Mouse (Mus musculus) forebrain, embryonic 14.5 days (tissue): ENCODE data around the gene Med16. TPM values are rescaled to one million over a fixed set of nuclear protein-coding genes. Genes with fewer than 3 reads are reported as not detected.

ENCODE experiments used
- ATAC-seq: fragments of 200-750 bp; cut with Nextera tagmentation; 2 replicates; pipeline ENCODE4 v1.8.0; 2017; ENCODE audit warnings: mild to moderate bottlenecking, moderate library complexity
- DNase-seq: peaks from one replicate; pipeline ENCODE4 v3.0.0-alpha.2; 2015; ENCODE audit warnings: low spot score
- H3K27ac ChIP-seq: fragments of 300-500 bp; sonication (generic); 2 replicates; pipeline ENCODE4 v1.5.1; 2014; ENCODE audit warnings: low read depth, mild to moderate bottlenecking, control low read depth, low read length, moderate library complexity
- H3K27me3 ChIP-seq: fragments of 300-500 bp; sonication (generic); replicated peaks from 2 replicates; pipeline ENCODE4 v1.6.1; 2014; ENCODE audit warnings: low read length, control low read depth, mixed read lengths; ENCODE audit not compliant: control insufficient read depth, insufficient read depth
- H3K36me3 ChIP-seq: fragments of 300-500 bp; sonication (generic); 2 replicates; pipeline ENCODE4 v1.6.1; 2014; ENCODE audit warnings: low read length, control low read depth; ENCODE audit not compliant: control insufficient read depth, insufficient read depth
- H3K4me1 ChIP-seq: fragments of 300-500 bp; sonication (generic); 2 replicates; pipeline ENCODE4 v1.6.1; 2014; ENCODE audit warnings: antibody characterized with exemption, low read length, control low read depth; ENCODE audit not compliant: control insufficient read depth, insufficient read depth
- H3K4me2 ChIP-seq: fragments of 300-500 bp; sonication (generic); 2 replicates; pipeline ENCODE4 v1.6.1; 2014; ENCODE audit warnings: mild to moderate bottlenecking, control low read depth, low read length
- H3K4me3 ChIP-seq: fragments of 300-500 bp; sonication (generic); 2 replicates; pipeline ENCODE4 v1.5.1; 2014; ENCODE audit warnings: low read depth, low read length, control low read depth
- H3K9ac ChIP-seq: fragments of 300-500 bp; sonication (generic); 2 replicates; pipeline ENCODE4 v1.6.1; 2014; ENCODE audit warnings: mild to moderate bottlenecking, low read length, control low read depth, moderate library complexity
- H3K9me3 ChIP-seq: fragments of 300-500 bp; sonication (generic); replicated peaks from 2 replicates; pipeline ENCODE4 v1.6.1; 2016; ENCODE audit warnings: low read length, control low read depth, mixed read lengths; ENCODE audit not compliant: control insufficient read depth
- WGBS: fragments of 180-500 bp; shearing (Covaris S2); extraction: QIAGEN DNeasy Blood & Tissue Kit; methylation state at CpG from one replicate; pipeline ENCODE4 v1.1.7; 2014; 5-methylcytosine and 5-hydroxymethylcytosine counted together
- polyA plus RNA-seq: library from polyadenylated mRNA; unstranded; fragments of >200 nt; fragmentation: Nextera tagmentation; extraction: Ambion mirVana; gene quantifications from 2 replicates; pipeline ENCODE4 v1.2.1, GENCODE M21; 2014

Med16 gene
- polyA plus RNA-seq, 1 experiment from 2014 or later, result 40.5 TPM

DNA sequence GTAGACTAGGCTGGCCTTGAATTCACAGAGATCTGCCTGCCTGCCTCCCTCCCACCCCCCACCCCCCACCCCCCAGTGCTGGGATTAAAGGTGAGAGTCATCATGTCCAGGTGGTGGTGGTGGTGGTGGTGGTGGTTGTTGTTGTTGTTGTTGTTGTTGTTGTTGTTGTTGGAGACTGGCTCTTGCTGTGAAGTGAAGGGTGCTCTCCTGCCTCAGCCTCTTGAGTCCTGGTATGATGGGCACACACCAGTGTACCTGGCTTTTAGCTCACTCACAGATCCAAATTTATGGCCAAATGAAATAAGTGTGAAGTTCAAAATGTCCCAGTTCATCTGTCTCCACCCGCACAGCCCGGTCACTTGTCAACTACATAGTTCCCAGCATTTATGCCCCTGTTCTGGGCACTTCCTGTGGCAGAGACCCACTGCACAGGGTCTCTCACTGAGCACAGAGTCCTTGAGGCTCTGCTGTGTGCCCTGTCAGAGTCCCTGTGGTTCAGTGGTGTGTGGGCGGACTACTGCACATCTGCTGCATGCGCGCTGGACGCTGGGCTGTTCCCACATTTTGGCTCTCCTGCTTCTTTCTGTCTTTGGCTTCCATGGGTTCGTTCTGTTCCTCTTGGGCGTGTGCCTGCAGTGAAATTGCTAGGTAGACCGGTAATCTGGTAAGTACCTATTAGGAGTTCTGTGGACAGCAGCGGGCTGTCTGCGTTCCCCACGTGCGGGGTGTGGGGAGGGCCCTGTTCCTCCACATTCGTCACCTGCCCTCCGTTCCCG lies 26.3 kb upstream of the Med16 start:
- Histone ChIP-seq H3K27ac (0 out of 2 replicates have a peak overlapping the region, but pooled peaks have one; percentile 35), H3K4me3 (no peak overlapping the region), H3K9ac (no peak overlapping the region), H3K4me1 (peaks cover 4% of the 10 kb centered on the region; the same call in 1 of the 2 replicates), H3K36me3 (peaks cover 20% of the 10 kb centered on the region; the same call in 1 of the 2 replicates), H3K9me3 (no peaks in the 10 kb centered on the region), H3K27me3 (no peaks in the 10 kb centered on the region), H3K4me2 (no peak overlapping the region)
- DNase-seq, result no peak
- ATAC-seq, result no peak
- WGBS, result 90% methylated on average over 16 of the region's 16 CpGs

DNA sequence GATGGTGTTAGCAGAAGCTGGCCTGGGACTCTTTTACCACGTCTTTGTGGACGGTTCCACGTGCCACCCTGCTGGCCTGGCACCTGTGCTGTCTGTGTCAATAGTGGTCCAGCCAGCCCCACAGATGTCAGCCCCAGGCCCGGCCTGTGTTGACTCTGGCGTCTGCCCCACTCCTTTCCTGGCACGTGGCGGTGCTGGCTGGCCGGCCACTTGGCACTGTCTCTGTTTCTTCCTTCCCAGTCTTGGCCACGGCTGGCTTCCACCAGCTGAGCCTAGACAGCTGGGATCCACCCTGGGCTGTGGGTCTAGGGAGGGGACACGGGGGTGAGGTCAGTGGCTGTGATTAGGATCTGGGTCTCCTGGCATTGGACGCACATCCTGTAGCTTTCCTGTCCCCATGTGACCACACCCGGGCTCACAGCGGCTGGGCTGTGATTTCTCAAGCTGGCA lies 25.6 kb upstream of the Med16 start:
- WGBS, result 66% methylated on average over 13 of the region's 13 CpGs
- ATAC-seq (peak; percentile 49), DNase-seq (peak; percentile 44)
- peaks cover 5% of the 10 kb centered on the region; the same call in 1 of the 2 replicates for H3K4me1 ChIP-seq
- peak overlapping the region; percentile 35; the same call in 1 of the 2 replicates for H3K27ac ChIP-seq
- H3K4me2 ChIP-seq, result no peak overlapping the region
- no peak overlapping the region for H3K9ac ChIP-seq
- H3K4me3 ChIP-seq, result no peak overlapping the region
- H3K27me3 ChIP-seq, result no peaks in the 10 kb centered on the region
- H3K9me3 ChIP-seq, result no peaks in the 10 kb centered on the region
- H3K36me3 ChIP-seq, result peaks cover 20% of the 10 kb centered on the region; the same call in 1 of the 2 replicates

DNA sequence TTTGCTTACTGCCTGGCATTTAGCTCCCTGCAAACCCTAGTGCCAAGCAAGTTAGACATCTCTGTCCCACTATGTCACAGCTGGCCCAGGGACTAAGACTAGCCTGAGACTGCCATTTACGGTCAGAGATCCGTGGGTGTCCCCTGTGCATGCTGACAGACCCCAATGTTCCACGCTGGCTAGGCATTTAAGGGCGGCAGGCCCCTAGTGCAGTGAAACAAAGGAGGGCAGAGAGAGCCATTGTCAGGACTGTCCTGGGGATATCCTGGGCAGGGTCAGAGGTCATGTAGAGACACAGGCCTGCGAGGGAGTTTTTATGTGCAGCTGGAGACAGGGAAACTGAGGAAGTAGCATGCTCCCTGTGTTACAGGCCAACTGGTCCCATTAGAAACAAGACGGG lies 25.1 kb upstream of the Med16 start:
- no peaks in the 10 kb centered on the region for H3K27me3 ChIP-seq
- DNase-seq, result no peak
- peaks cover 9% of the 10 kb centered on the region; the same call in 1 of the 2 replicates for H3K4me1 ChIP-seq
- peak overlapping the region; percentile 35; the same call in 1 of the 2 replicates for H3K27ac ChIP-seq
- H3K9ac ChIP-seq, result no peak overlapping the region
- H3K4me3 ChIP-seq, result no peak overlapping the region
- peaks cover 20% of the 10 kb centered on the region; the same call in 1 of the 2 replicates for H3K36me3 ChIP-seq
- no peak for ATAC-seq
- no peaks in the 10 kb centered on the region for H3K9me3 ChIP-seq
- 39% methylated on average over 6 of the region's 6 CpGs for WGBS
- H3K4me2 ChIP-seq, result no peak overlapping the region

DNA sequence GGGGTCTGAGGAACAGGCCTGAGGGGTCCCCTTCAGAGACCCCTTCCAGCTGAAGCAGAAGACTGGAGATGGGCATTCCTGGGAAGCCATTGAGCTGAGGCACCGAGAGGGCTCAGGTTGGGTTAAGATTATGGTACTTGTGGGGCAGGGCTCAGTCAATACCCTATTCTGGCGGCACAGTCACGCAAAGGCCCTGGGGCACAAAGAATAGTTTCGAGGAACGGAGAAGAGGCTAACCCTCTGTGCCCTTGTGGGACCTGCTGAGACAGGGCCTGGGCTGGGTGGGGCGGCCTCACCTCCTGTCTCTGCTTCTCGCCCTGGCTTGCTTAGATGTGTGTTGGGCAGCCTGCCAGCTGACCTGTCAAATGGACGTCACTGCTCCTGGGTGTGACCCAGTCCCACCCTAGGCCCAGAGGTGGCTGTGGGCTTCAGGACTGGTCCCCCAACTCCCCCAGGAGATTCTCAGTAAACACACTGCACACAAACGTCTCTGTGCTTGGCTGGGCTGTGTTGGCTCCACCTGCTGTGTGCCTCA lies 24.5 kb upstream of the Med16 start:
- H3K4me1 ChIP-seq, result peaks cover 10% of the 10 kb centered on the region; the same call in 1 of the 2 replicates
- no peak overlapping the region for H3K4me3 ChIP-seq
- ATAC-seq, result no peak
- no peak for DNase-seq
- no peak overlapping the region for H3K4me2 ChIP-seq
- H3K9ac ChIP-seq, result no peak overlapping the region
- 72% methylated on average over 9 of the region's 9 CpGs for WGBS
- no peaks in the 10 kb centered on the region for H3K9me3 ChIP-seq
- no peak overlapping the region; the same call in 1 of the 2 replicates for H3K27ac ChIP-seq
- no peaks in the 10 kb centered on the region for H3K27me3 ChIP-seq
- peaks cover 20% of the 10 kb centered on the region; the same call in 1 of the 2 replicates for H3K36me3 ChIP-seq

DNA sequence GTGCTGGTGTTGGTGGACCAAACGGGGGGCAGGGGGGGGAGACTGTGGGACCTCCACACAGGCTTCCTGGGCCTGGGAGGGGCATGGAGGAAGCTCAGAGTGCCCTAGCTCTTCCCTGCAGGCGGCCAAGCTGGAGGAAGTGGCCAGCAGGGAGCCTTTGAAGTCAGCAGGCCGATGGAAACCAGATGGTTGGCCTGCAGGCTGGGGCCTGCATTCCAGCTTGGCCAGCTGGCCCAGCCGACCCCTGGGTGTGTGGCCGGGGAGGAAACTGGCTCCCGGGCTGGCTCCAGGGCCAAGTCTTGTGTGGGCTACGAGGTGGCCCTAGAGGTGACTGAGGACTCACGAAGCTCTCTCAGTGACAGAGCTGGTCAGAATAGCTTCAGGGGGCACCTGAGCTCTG lies 24.0 kb upstream of the Med16 start:
- Histone ChIP-seq H3K9ac (no peak overlapping the region), H3K9me3 (no peaks in the 10 kb centered on the region), H3K4me3 (no peak overlapping the region), H3K36me3 (peaks cover 19% of the 10 kb centered on the region; the same call in 1 of the 2 replicates), H3K27ac (no peak overlapping the region; the same call in 1 of the 2 replicates), H3K27me3 (no peaks in the 10 kb centered on the region), H3K4me2 (no peak overlapping the region), H3K4me1 (peaks cover 10% of the 10 kb centered on the region; the same call in 1 of the 2 replicates)
- WGBS, result 32% methylated on average over 8 of the region's 8 CpGs
- DNase-seq, result no peak
- ATAC-seq, result no peak

DNA sequence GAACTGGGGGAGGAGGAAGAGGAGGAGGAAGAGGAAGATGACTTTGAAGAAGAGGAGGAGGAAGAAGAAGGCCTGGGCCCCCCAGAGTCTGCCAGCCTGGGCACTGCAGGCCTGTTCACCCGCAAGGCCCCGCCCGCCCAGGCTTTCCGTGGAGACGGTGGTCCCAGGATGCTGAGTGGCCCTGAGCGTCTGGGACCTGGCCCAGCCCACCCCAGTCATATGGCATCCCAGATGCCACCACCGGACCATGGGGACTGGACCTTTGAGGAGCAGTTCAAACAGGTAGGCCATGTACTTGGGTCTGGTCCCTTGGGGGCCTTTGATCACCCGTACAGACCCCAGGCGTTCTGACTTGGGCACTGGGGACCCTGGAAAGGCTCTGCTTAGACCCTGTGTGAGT lies 23.1 kb upstream of the Med16 start:
- Histone ChIP-seq H3K4me1 (peaks cover 6% of the 10 kb centered on the region; the same call in 1 of the 2 replicates), H3K9me3 (no peaks in the 10 kb centered on the region), H3K27me3 (no peaks in the 10 kb centered on the region), H3K36me3 (peaks cover 18% of the 10 kb centered on the region; the same call in 1 of the 2 replicates), H3K27ac (no peak overlapping the region), H3K4me2 (no peak overlapping the region), H3K4me3 (no peak overlapping the region), H3K9ac (no peak overlapping the region)
- DNase-seq, result no peak
- WGBS, result 90% methylated on average over 9 of the region's 9 CpGs
- ATAC-seq, result no peak

DNA sequence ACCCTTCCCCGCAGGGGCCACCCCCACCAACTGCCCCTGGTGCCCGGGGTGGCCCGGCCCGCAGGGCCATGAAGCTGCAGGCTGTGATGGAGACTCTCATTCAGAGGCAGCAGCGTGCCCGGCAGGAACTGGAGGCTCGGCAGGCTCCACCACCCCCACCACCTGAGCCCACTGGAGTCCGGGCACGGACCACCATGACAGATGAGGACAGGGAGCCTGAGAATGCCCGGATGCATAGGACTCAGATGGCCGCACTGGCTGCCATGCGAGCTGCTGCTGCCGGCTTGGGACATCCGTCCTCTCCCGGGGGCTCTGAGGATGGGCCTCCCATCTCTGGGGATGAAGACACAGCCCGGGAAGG lies 22.1 kb upstream of the Med16 start:
- Histone ChIP-seq H3K9ac (no peak overlapping the region), H3K4me2 (no peak overlapping the region), H3K27ac (no peak overlapping the region), H3K4me1 (peaks cover 12% of the 10 kb centered on the region; the same call in 1 of the 2 replicates), H3K27me3 (no peaks in the 10 kb centered on the region), H3K9me3 (no peaks in the 10 kb centered on the region), H3K36me3 (peaks cover 18% of the 10 kb centered on the region; the same call in 1 of the 2 replicates), H3K4me3 (no peak overlapping the region)
- ATAC-seq, result no peak
- DNase-seq, result no peak
- WGBS, result 86% methylated on average over 16 of the region's 16 CpGs

DNA sequence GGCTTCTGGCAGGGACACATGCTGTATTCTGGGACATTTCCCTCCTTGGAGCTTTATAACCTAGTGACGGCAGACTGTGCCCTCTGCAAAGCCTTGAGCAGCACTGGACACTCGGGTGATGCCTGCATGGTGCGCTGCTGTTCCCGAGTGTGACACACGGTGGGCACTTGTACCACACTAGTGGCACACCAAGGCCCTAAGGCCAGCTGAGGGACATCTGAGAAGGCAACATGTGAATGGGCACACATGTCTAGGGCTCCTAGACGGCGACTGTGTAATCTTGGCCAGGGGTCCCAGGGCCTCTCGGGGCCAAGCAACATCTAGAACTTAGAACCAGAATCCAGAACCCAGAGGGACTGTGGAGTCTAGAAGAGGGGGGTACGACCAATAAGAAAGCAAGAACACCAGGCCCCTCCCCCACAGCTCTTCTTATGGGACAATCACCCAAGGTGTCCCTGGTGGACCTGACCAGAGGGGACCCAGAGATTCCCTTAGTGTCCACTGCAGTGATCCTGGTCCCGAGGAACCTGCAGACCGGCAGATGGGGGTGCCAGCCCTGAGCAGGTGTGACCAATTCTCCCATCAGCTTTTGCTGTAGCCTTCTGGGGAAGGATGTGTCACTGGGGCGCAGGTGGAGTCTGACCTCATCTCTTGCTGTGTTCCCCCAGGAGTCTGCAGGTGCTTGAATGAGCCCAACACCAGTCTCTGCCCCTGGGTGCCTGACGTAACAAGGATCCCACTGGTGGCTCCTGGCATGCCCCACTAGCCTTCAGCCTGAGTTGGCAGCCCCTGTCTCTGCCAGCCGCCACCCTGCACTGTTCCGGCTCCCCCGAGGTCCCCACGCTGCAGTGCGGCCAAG lies 21.5 kb upstream of the Med16 start:
- ATAC-seq (no peak), DNase-seq (no peak)
- Histone ChIP-seq H3K27me3 (no peaks in the 10 kb centered on the region), H3K9ac (no peak overlapping the region; the same call in 1 of the 2 replicates), H3K36me3 (peaks cover 18% of the 10 kb centered on the region; the same call in 1 of the 2 replicates), H3K4me1 (peaks cover 12% of the 10 kb centered on the region; the same call in 1 of the 2 replicates), H3K4me2 (no peak overlapping the region), H3K4me3 (no peak overlapping the region), H3K9me3 (no peaks in the 10 kb centered on the region), H3K27ac (no peak overlapping the region)
- WGBS, result 88% methylated on average over 18 of the region's 18 CpGs
